Mouse (Mus musculus) CH12.LX (cell line): ENCODE measurements around the gene Arhgap25.

Source experiments
- CHD2 ChIP-seq: IDR thresholded peaks from 2 replicates; pipeline ENCODE4 v1.6.1; 2011; ENCODE audit warnings: low read length, improper control_type of control experiment
- CTCF ChIP-seq, 2 experiments: IDR thresholded peaks in 1 of 2; conservative IDR thresholded peaks in 1 of 2; 2 replicates each; pipeline ENCODE4 v1.5.1; 2011 to 2012; ENCODE audit warnings: low read depth in 2 of 2, low read length in 2 of 2, improper control_type of control experiment in 1 of 2, inconsistent platforms in 1 of 2, mild to moderate bottlenecking in 1 of 2, moderate library complexity in 1 of 2
- E2F4 ChIP-seq: IDR thresholded peaks from 2 replicates; pipeline ENCODE4 v1.6.1; 2011; ENCODE audit warnings: low read depth, low read length, improper control_type of control experiment; ENCODE audit not compliant: insufficient replicate concordance
- GABPA ChIP-seq: IDR thresholded peaks from 2 replicates; pipeline ENCODE4 v1.6.1; 2012; ENCODE audit warnings: low read depth, low read length, improper control_type of control experiment, inconsistent platforms; ENCODE audit not compliant: insufficient replicate concordance
- JUND ChIP-seq: conservative IDR thresholded peaks from 2 replicates; pipeline ENCODE4 v1.6.1; 2011; ENCODE audit warnings: low read depth, low read length, improper control_type of control experiment
- MAX ChIP-seq: IDR thresholded peaks from 2 replicates; pipeline ENCODE4 v1.6.1; 2011; ENCODE audit warnings: low read length, improper control_type of control experiment
- MAZ ChIP-seq: IDR thresholded peaks from 2 replicates; pipeline ENCODE4 v1.6.1; 2012; ENCODE audit warnings: low read depth, mild to moderate bottlenecking, inconsistent platforms, low read length, improper control_type of control experiment, moderate library complexity
- MEF2A ChIP-seq: IDR thresholded peaks from 2 replicates; pipeline ENCODE4 v1.6.1; 2014; ENCODE audit warnings: low read depth, mild to moderate bottlenecking, inconsistent platforms, low read length, improper control_type of control experiment, borderline replicate concordance
- POLR2A ChIP-seq: IDR thresholded peaks from 2 replicates; pipeline ENCODE4 v1.6.1; 2011; ENCODE audit warnings: low read depth, mild to moderate bottlenecking, improper control_type of control experiment, low read length
- POLR2AphosphoS2 ChIP-seq: IDR thresholded peaks from 2 replicates; pipeline ENCODE4 v1.6.1; 2011; ENCODE audit warnings: low read depth, low read length, improper control_type of control experiment
- USF1 ChIP-seq: IDR thresholded peaks from 2 replicates; pipeline ENCODE4 v1.6.1; 2014; ENCODE audit warnings: low read depth, mild to moderate bottlenecking, inconsistent platforms, low read length, improper control_type of control experiment
- ZC3H11A ChIP-seq: IDR thresholded peaks from 2 replicates; pipeline ENCODE4 v1.6.1; 2012; ENCODE audit warnings: low read depth, mild to moderate bottlenecking, inconsistent platforms, low read length, improper control_type of control experiment

GRCm38 (mm10) chr6:87535651-87536050 lies 2.6 kb upstream of the Arhgap25 start:
- no peak for TF ChIP-seq CHD2
- no peak for TF ChIP-seq MAZ
- TF ChIP-seq CTCF (conservative IDR thresholded peaks at IDR 0.05 in 1 of 2, IDR thresholded peaks at IDR 0.05 in 1 of 2; ENCODE audit: low read depth in 2 of 2, low read length in 2 of 2), result no peak
- TF ChIP-seq USF1, result no peak
- TF ChIP-seq POLR2AphosphoS2, result no peak
- no peak for TF ChIP-seq MAX
- TF ChIP-seq ZC3H11A, result no peak
- no peak for TF ChIP-seq GABPA
- TF ChIP-seq POLR2A, result no peak
- TF ChIP-seq E2F4, result no peak
- TF ChIP-seq MEF2A, result no peak
- no peak for TF ChIP-seq JUND
